Mouse (Mus musculus): ENCODE results near the gene Ccdc85c.

Ccdc85c gene

DNA sequence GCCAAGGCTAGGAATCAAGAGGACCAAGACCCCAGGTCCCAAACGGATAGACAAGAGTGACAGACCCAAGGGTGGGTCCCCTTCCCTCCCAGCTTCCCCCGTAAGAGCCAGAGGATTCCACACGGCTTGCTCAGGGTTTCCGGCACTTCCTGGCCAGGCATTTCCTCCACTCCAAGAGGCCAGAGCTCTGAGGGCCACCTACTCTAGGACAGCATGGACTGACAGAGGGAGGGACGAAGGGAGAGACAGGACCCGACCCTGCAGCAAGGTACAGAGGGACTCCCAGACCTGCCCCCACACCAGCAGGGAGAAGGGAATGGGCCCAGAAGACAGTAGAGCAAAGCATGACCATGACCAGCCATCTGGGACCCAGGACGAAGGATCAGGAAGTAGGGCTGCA lies 7.6 kb downstream of the Ccdc85c start:
- DNase-seq, result no peak

DNA sequence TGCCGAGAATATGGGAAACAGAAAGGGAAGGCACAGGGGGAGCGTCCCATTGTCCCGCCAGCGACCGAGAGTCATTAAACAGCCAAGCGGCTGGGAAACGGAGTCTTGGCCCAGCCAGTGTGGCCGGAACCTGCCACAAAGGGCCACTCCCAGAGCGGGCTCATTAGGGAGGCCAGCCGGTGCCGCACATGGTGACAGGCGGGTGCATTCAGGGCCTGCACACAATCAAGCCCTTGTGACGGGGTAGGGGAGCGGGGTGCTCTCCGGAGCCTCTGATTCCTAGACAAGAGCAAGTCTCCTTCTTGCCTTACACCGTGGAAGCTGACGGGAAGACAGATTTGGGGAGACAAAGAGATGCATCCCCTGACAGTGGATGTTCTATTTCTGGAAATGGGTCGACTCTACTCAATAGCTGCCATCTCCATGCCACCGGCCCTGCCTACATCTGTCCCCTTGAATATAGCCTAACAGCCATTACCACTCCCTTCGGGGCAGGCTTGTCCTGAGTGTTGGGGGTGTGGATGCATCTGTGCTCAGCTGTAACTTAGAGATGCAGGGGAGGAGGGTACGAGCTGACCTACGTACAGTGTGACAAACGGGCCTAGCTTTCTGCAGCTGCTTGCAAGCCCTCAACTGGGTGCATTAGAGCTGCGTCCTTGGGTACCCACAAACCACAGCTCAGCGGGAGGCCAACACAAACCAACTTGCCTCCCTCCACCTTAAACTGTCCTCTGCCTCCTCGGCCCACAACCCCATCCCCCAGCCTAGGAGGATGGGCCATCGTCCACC lies 9.2 kb downstream of the Ccdc85c start:
- no peak for DNase-seq

DNA sequence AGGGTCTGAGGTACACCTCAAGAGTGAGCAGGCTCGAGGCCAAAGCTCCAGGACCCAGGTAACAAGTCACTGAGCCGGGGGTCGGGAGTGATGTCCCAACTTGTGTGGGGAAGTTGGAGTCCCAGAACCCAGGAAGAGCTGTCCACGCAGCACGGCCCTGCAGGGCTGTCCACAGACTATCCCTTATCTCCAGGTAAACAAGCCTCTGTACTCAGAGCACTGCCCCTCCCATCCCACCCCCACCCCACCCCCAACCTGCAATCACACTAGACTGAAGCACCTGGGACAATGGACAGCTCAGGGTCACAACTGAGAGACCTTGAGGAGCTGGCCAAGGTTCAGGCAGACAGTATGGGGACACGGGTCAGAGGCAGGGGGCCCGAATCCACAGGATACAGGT lies 10.3 kb downstream of the Ccdc85c start:
- DNase-seq, result no peak

DNA sequence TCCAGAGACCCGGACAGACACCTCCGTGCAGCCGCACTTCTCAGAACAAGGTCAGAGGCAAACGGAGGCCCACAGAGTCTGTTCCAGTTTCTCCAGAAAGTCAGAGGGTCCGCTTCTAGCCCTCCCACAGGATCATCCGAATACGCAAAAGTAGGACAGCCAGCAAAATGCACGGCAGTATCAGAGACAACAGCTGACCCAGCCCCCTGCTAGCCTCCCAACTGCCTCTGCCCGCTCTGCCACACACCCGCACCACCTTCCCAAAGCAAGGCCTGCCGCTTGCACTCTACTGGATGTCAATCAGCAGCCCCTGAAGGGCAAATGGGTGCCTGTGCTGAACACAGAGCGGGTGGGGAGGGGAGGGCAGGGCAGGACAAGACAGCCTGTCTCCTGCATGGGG lies 14.3 kb downstream of the Ccdc85c start:
- no peak for DNase-seq

DNA sequence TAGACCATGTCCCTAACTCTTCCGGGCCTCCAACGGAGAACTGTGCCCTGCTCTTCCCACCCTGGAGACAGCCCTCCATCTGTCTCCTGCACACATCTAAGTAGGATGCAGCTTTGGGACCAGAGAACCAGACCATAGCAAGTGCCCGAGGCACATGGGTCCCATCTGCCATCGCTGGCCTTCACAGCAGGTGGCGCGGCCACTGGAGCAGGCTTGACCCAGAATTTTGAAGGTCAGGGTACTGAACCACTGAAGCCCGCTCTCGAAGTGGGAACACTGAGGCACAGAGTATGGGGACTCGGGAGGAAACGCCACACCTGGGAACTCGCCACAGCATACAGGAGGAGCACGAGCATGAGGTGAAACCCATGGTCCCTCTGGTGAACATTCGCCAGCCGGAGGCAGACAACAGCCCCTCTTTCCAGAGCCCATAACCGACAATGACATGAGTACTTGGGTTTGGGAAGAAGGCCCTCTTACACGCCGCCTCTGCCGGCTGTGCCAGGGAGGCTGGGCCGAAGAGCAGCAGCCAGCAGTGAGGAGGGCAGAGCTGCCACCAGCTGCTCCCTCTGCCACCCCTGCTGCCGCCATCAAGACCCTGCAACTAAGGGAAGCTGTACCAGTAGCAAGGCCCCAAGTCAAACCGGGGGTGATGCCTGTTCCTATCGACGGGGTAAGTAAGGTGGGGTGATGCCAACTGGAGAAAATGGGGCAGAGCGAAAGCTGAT lies 15.7 kb downstream of the Ccdc85c start:
- DNase-seq, result no peak

DNA sequence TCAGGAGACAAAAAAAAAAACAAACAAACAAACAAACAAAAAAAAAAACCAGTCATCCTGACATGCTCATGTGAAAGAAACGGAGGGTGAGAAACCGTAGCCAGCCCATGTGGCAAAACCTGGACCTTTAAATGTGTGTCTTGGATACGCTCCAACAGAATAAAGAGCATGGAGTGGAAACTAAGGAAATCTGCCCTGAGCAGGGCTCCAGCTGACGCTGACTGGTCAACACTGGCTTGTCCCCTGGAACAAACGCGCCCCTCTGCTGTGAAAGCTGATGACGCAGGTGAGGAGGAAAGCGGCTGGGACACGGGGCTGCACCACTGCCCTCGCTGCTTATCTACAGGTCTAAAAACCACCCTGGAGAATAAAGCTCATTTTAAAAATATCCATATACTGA lies 18.5 kb downstream of the Ccdc85c start:
- DNase-seq, result no peak

DNA sequence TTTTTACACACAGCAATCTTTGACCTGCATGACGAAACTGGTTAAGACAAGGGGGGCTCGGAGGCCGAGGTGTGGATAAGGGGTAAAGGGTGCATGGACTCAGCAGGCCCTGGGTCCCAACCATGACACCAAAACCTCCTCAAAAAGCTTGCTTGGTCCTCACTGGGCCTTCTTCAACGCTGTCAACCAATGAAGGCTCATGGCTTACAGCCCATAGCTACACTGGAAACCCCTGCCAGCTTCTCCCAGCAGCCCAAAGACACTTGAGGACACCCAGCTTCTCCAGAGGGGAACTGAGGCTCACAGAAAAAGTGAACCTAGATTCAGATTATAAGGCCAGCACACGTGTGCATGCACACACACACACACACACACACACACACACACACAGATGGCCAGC lies 19.3 kb downstream of the Ccdc85c start:
- DNase-seq, result no peak

DNA sequence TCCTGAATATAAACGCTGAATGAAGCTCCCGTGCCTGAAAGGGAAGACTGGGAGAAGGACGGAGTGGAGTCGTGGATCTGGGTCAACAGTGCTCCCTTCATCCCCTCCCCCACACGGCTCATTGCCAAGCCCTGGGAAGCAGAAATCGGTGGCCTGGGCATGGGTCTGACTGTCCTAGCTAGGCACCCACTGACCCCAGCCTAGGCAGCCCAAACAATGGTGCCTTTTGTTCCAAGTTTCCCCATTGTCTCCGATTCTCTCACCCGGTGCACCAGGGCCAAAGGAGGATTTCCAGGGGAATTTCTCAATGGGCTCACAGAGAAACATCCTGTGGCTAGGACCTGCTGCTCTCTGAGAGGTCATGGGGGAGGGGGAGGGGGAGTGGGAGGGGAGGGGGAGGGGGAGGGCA lies 19.7 kb downstream of the Ccdc85c start:
- no peak for DNase-seq

DNA sequence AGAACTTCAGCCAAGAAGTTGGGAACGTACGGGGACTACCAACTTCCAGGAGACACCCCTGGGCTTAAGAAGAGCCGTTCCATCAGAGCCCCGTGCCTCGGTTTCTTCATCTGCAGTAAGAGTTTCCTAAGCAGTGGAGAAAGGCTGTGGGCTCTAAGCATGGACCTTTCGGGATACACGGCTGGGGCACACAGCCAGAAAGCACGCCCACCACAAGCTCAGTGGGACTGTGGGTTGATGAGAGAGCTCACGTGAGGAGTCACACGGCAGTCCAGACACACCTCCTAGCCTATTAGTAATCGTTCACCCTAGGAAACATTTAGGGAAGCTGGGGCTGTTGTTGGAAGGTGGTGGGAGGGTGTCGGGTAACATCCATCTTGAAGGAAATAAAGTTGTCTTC lies 22.2 kb downstream of the Ccdc85c start:
- no peak for DNase-seq

DNA sequence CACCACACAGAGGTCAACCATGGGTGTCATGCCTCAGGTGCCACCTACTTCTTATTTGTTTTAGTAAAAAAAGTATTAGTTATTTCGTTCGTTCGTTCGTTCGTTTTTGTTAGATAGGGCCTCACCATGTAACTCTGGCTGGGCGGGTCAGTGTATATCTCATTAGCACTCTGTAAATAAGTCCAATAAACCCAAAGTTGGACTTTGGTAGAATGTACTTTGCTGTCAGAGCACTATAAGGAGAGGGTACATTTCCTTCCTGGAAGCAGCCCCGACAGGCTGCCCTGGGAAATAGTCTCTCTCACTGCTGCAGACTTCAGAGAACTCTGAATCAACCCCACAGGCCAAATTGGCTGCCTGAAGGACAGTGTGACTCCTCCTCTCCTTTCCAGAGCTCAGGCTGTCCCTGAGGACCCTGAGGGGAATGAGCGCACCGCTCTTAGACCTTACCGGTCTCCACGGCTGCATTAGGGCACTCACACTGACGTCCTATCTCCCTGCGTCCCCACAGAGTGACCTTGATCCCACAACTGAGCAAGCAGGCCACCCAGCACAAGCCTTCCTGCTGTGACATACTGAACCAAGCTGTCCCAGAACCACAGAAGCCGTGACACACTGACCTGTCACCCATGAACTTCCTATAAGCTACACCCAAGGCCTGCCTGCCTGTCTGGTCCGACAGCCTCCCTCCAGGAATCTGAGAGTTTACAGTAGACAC lies 23.2 kb downstream of the Ccdc85c start:
- DNase-seq, result no peak

DNA sequence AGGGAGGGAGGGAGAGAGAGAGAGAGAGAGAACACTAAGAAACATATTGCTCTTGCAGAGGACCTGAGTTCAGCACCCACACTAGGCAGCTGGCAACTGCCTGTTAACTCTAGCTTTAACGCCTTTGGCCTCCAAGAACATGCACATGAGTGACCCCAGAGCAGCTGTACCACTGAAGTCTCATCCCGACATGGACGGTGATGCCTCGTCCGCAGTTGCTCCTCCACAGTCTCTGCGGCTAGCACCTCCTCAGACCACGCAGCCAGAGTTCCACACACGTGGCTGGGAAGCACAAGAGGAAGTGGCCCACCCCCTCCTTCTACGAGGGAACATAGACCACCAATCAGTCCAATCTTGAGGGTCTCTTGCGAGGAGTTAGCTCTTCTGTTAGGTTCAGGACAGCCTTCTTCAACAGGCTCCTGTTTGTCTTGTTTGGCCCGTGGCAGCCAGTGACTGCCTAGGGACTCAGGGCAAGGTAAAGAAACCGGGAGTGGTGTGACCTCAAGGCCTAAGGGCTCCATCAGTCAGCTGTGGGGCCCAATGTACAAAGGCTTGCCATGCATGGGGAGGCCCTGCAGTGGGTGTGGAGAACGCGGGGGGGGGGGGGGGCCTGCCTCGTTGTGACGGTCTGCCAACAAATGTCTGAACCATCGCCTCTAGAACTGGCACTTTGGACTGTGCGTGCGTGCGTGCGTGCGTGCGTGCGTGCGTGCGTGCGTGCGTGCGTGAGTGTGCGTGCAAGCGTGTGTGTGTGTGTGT lies 24.0 kb downstream of the Ccdc85c start:
- no peak for DNase-seq

DNA sequence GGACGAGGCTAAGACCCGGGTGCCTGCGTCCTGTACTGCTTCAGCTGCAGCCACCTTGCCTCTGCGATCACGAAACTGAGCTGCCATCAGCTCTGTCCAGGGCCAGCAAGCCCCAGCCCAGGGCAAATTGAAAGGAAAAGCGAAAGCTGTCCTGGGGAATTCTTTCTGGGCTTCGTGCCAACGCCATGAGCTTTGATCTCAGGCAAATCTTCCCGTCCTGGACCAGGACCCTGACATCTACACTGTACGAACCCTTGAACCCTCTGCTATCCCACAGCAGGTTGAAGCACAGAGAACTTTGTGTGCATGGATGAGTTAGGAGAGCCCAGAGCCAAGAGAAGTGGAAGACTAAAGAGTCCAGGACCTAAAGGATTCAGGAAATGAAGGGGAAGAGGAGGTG lies 25.7 kb downstream of the Ccdc85c start:
- peak in 1 of 2 experiments; percentile 15 for DNase-seq

DNA sequence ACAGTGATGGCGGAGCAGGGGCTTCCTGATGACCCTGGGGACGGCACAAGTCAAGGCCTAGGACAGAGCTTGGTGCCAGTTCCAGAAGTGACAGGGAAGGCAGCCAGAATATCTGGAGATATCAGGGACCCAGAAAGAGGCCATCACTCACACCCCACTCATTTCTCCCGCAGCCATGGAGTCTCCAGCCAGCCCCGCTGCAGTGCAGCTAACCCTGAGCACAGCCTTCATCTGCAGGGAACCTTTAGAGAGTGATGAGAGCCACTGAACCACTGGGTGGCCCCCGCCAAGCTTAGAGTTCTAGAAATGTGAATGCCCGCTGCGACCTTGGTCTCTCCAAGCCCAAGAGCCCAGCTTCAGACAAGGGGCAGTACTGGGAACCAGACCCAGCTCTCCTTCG lies 26.2 kb downstream of the Ccdc85c start:
- DNase-seq, result no peak

DNA sequence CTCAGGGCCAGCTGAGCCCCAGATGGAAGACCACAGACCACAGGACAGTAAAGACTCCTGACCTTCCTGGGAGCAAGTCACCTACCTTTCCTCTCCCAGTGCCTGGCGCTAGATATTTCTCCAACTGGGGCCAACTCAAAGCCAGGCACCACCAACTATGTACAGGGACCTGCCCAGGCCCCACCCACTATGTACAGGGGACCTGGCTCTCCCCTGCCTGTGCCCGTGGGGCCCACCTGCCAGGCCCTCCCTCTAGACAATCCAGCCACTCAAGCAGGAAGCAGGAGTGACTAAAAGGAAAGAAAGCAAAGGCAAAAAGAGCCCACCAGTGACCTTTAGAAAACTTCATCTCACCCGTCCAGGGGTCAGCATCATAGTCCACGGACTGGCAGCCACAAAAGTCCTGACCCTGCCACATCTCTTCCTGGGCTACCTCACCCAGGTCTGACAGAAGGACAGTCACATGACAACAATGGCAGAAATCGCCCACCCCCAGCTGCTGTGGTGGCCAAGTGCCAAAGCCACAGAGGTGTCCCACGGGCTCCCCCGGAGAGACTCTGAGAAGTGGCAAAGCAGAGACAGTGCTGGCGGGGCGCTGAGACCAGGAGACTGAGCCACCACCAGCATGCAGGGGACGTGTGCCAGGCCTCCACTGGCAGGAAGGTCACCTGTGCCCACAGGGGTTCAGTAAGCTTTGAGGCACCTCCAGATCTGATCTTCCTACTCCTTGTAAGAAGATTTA lies 28.3 kb downstream of the Ccdc85c start:
- DNase-seq, result no peak

DNA sequence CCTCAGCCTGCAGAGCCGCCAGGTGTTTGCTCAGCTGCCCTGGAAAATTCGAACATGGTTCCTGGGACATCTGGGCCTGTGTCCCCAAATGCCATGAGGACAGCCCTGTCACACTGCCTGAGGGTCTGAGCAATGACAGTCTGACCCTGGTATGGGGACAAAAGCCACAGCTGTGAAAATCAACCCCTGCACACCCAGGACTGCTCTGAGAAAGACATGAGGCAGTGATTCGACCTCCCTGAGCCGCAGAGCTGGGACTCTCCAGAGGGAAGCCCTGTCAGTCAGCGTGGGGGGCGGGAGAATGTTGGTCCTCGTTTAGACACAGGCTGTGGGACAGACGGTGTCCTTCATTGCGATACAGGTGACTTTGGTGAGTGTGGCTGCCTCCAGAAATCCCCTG lies 29.6 kb downstream of the Ccdc85c start:
- DNase-seq, result no peak

DNA sequence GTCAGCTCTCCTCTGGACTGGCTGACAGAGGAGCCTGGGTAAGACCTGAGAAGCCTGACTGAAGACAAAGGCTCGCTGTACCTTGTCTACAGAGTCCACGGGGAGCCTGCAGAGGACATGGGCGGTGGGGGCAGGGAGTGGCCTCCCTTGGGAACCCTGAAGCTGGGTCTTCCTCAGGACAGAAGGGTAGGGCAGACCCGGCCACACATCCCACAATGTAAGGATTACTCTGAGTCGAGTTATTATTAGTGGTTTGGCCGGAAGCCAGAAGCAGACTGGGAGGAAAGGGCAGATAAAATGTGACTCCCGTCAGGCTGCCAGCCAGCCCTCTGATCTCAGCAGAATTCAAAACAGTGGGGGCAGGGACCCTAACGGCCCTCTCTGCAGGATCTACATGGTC lies 30.4 kb downstream of the Ccdc85c start:
- no peak for DNase-seq

DNA sequence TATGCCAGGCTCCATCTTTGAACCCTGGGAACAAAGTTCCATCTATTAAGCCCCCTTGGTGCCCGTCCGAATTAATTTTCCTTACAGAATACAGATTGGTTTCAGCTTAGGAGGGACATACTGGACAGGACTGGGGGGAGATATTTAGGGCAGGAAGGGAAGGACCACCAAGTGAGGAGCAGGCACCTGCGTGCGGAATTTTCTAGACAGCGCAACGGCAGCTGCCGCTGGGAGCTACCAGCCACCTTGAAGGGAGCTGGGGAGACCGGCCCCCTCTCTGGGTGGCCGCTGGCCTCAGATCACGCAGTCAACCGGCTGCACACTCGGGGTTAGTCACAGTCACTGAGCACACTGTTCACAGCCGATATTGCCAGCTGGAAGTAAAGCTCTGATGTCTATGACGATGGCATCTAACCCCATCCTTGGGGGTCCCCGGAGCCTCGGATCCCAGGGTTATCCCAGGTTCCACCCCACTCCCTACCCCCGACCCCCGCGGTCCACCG lies 32.9 kb downstream of the Ccdc85c start:
- DNase-seq, result no peak

DNA sequence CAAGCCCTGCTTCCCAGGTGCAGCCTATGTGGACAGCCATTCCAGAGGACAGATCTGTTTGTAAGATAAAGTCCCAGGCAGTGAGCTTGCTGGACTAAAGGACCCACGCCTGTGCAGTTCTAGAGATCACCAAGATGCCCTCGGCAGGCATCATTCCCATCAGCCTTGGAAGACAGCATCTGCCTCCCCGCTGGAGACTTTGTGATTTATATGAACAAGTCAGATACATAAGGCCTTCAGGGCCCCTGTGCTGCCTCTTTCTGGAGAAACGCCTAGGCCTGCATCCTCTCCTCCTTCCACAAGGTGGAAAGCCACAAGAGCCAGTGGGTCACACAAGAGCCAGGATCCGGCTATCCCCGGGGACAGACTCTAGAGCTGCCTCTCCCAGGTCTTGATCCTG lies 33.6 kb downstream of the Ccdc85c start:
- no peak for DNase-seq

DNA sequence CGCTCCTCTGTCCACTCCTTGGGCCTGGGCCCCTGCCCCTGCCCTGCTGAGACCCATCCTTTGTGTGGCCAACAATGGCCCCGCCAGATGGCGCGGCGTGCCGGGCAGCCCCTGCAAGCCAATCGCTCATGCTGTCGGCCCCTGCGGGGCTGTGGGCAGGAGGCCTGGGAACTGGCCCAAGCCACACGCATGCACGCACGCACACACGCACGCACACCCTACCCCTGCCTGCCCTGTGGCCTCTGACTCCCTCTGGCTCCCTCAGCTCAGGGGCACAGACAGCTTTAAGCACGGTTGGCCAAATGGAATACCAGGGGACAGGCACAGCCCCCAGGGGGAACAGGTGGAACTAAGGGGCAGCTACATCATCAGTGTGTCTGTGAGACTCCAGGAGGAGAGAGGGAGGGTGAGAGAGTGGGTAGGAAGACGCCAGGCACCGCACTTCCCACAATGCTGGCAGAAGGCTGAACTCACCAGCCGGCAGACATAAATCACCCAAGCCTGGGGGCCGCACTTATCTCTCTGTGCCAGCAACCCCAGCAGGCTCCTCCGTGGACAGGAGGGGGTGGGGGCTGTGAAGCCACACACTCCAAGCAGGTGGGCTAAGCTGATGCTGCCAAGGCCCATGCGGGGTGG lies 34.2 kb downstream of the Ccdc85c start:
- no peak for DNase-seq

DNA sequence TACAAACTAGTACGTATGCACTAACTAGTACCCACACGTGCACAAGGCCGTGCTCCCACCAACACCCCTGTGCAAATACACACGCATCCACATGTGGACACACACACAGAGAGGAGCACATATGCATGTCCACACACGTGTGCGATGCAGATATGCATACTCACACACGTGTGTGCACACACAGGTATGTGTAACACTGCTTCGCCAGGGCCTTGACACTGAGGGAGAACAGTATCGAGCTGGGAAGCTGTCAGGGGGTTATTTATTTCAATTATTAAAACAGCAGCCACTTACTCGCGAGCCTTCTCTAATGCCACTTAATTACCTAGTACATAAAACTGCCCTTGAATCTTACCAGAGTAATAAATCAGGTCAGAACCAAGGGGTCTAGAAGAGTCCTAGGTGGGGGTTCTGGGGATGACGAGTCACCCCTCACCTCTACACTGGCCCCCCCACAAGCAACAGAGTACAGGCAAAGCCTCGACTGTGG lies 34.8 kb downstream of the Ccdc85c start:
- DNase-seq, result no peak

DNA sequence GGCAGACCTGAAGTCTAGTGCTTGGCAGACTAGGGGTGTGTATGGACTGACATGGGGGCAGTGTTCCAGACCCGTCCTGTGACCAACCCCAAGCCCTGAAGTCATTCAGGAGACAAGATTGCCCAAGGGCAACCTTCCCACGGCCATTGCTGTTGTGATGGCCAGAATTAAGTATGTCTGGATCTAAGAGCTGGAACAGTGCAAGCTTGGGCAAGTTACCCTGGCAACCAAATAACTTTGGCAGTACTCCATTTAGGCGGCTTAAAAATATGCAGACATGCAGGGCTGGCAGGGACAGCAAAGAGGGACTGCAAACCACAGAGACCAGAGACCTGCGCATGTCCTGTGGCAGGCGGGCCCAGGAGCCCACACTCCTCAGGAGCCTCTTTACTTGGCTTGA lies 35.8 kb downstream of the Ccdc85c start:
- DNase-seq, result no peak

All from spleen, adult 18-20 months (tissue).